Mouse (Mus musculus) G1E (cell line): ENCODE results near the gene Trp53rkb.

Experiments used
- CTCF ChIP-seq: IDR thresholded peaks from 2 replicates; pipeline ENCODE4 v1.5.1; 2012; ENCODE audit warnings: low read depth, low read length, inconsistent platforms, mixed read lengths
- GATA1 ChIP-seq: IDR thresholded peaks from 2 replicates; pipeline ENCODE4 v1.6.1; 2012; ENCODE audit warnings: borderline replicate concordance, low read length, inconsistent platforms, mixed read lengths
- GATA2 ChIP-seq: IDR thresholded peaks from 2 replicates; pipeline ENCODE4 v1.6.1; 2012; ENCODE audit warnings: low read depth, low read length, inconsistent platforms, borderline replicate concordance
- TAL1 ChIP-seq: conservative IDR thresholded peaks from 2 replicates; pipeline ENCODE4 v1.6.1; 2012; ENCODE audit warnings: low read depth, low read length, inconsistent platforms, mixed read lengths

GRCm38 (mm10) chr2:166801436-166801835 is 9.1 kb downstream of the Trp53rkb start:
- TF ChIP-seq CTCF (no peak), GATA1 (no peak), GATA2 (no peak), TAL1 (no peak)
